Mouse (Mus musculus) inflammation-experienced regulatory T-cells, adult 6 months (primary cell): ENCODE results near the gene Vmn2r32. TPM values are rescaled to one million over a fixed set of nuclear protein-coding genes. Genes with fewer than 3 reads are reported as not detected.
"Not testable (repeated sequence)": the region's sequence is repeated elsewhere in the genome, so short reads cannot be mapped to it uniquely, and the experiment has no call there.

Source experiments
- ATAC-seq: one replicate; pipeline ENCODE4 v1.8.0; 2017
- polyA plus RNA-seq, 3 experiments: library from polyadenylated mRNA; unstranded; fragments of 100-300 nt; shearing (Covaris generic); gene quantifications; one replicate each; pipeline ENCODE4 v1.2.1; 2017

Gene Vmn2r32
- polyA plus RNA-seq = not detected

GRCm38 (mm10) chr7:7479918-7480317, at the start of gene Vmn2r32:
Gene Vmn2r32 (minus strand): TSS chr7:7480018.
- not testable (repeated sequence) for ATAC-seq

Other genes starting within 250 kb of the Vmn2r32 start
- gene Vmn2r29, start 232.7 kb downstream of the Vmn2r32 start, polyA plus RNA-seq = under 1 TPM in 2 of 3 experiments, not detected in 1; 0.21 to 0.24 TPM
- 1 to 10 TPM in 1 of 3 experiments, under 1 TPM in 2; 0.40 to 1.9 (median 0.79) TPM for gene Gm45844, start 201.7 kb downstream of the Vmn2r32 start, polyA plus RNA-seq
- 10 to 100 TPM; 67.7 to 72.6 (median 69.7) TPM for gene Clcn4, start 179.2 kb downstream of the Vmn2r32 start, polyA plus RNA-seq
- gene Vmn2r30, start 142.4 kb downstream of the Vmn2r32 start, polyA plus RNA-seq = not detected
- not detected for gene Gm45783, start 105.4 kb downstream of the Vmn2r32 start, polyA plus RNA-seq
- gene Vmn2r31, start 80.3 kb downstream of the Vmn2r32 start, polyA plus RNA-seq = under 1 TPM in 1 of 3 experiments, not detected in 2; 0.04 TPM
- not detected for gene Vmn2r33, start 86.8 kb upstream of the Vmn2r32 start, polyA plus RNA-seq
- not detected for gene Vmn2r34, start 209.5 kb upstream of the Vmn2r32 start, polyA plus RNA-seq